Mouse (Mus musculus) ES-Bruce4 (cell line): ENCODE results near the gene Stim2. TPM values are rescaled to one million over a fixed set of nuclear protein-coding genes. Genes with fewer than 3 reads are reported as not detected.

Source experiments
- H3K27ac ChIP-seq: 2 replicates; pipeline ENCODE4 v1.5.1; 2012; ENCODE audit warnings: low read length, inconsistent platforms; ENCODE audit not compliant: insufficient read depth
- H3K27me3 ChIP-seq: 2 replicates; pipeline ENCODE4 v1.6.1; 2012; ENCODE audit warnings: mild to moderate bottlenecking, low read length, inconsistent platforms; ENCODE audit not compliant: control insufficient read depth, poor library complexity, insufficient read depth, severe bottlenecking
- H3K36me3 ChIP-seq: 2 replicates; pipeline ENCODE4 v1.6.1; 2012; ENCODE audit warnings: inconsistent platforms, mild to moderate bottlenecking, low read length, moderate library complexity; ENCODE audit not compliant: control insufficient read depth, poor library complexity, insufficient read depth, severe bottlenecking
- H3K4me1 ChIP-seq: one replicate; pipeline ENCODE4 v1.8.1; 2011; ENCODE audit warnings: low read length; ENCODE audit not compliant: control insufficient read depth, insufficient read depth
- H3K4me3 ChIP-seq: 2 replicates; pipeline ENCODE4 v1.5.1; 2011; ENCODE audit warnings: low read depth, mild to moderate bottlenecking, low read length
- H3K9ac ChIP-seq: 2 replicates; pipeline ENCODE4 v1.6.1; 2012; ENCODE audit warnings: low read depth, mild to moderate bottlenecking, inconsistent platforms; ENCODE audit not compliant: poor library complexity, severe bottlenecking
- H3K9me3 ChIP-seq: replicated peaks from 2 replicates; pipeline ENCODE4 v1.6.1; 2012; ENCODE audit warnings: mild to moderate bottlenecking, low read length, inconsistent platforms; ENCODE audit not compliant: control insufficient read depth, poor library complexity, insufficient read depth, severe bottlenecking
- CTCF ChIP-seq: IDR thresholded peaks from one replicate; pipeline ENCODE4 v1.8.1; 2011; ENCODE audit warnings: low read depth, low read length
- EP300 ChIP-seq: IDR thresholded peaks from 2 replicates; pipeline ENCODE4 v1.6.1; 2011; ENCODE audit warnings: low read depth, low read length; ENCODE audit not compliant: insufficient read depth
- POLR2A ChIP-seq: IDR thresholded peaks from one replicate; pipeline ENCODE4 v1.8.1; 2011; ENCODE audit warnings: low read length; ENCODE audit not compliant: insufficient read depth
- polyA plus RNA-seq: library from polyadenylated mRNA; stranded (reverse); fragments of >200 nt; gene quantifications from 2 replicates; pipeline ENCODE4 v1.2.4, GENCODE M21; 2011; ENCODE audit warnings: low read depth; ENCODE audit not compliant: missing spikeins, insufficient read depth, insufficient read length

Gene Stim2
- polyA plus RNA-seq, 1 experiment, result 15.2 TPM

GRCm38 (mm10) chr5:53956396-53957314 is 41.6 kb upstream of the Stim2 start:
- no peaks in the 10 kb centered on the region for H3K27me3 ChIP-seq
- no peak overlapping the region for H3K27ac ChIP-seq
- no peak overlapping the region for H3K9ac ChIP-seq
- H3K36me3 ChIP-seq, result no peaks in the 10 kb centered on the region
- no peak overlapping the region for H3K4me3 ChIP-seq
- no peaks in the 10 kb centered on the region for H3K4me1 ChIP-seq
- TF ChIP-seq EP300 (no peak), CTCF (no peak), POLR2A (no peak)
- no peaks in the 10 kb centered on the region for H3K9me3 ChIP-seq

GRCm38 (mm10) chr5:53957348-53957747 is 41.0 kb upstream of the Stim2 start:
- Histone ChIP-seq H3K4me3 (no peak overlapping the region), H3K9ac (no peak overlapping the region), H3K27me3 (no peaks in the 10 kb centered on the region), H3K36me3 (no peaks in the 10 kb centered on the region), H3K27ac (no peak overlapping the region), H3K9me3 (no peaks in the 10 kb centered on the region), H3K4me1 (no peaks in the 10 kb centered on the region)
- TF ChIP-seq CTCF (no peak), EP300 (no peak), POLR2A (no peak)

GRCm38 (mm10) chr5:53961229-53961628 is 37.1 kb upstream of the Stim2 start:
- H3K4me3 ChIP-seq, result no peak overlapping the region
- H3K27ac ChIP-seq, result no peak overlapping the region
- TF ChIP-seq CTCF (no peak), EP300 (no peak), POLR2A (no peak)

GRCm38 (mm10) chr5:53961830-53962515 is 36.3 kb upstream of the Stim2 start:
- no peak overlapping the region for H3K27ac ChIP-seq
- no peak overlapping the region for H3K4me3 ChIP-seq
- no peaks in the 10 kb centered on the region for H3K9me3 ChIP-seq
- H3K4me1 ChIP-seq, result no peaks in the 10 kb centered on the region
- H3K27me3 ChIP-seq, result no peaks in the 10 kb centered on the region
- no peak overlapping the region for H3K9ac ChIP-seq
- H3K36me3 ChIP-seq, result no peaks in the 10 kb centered on the region
- TF ChIP-seq EP300 (no peak), CTCF (no peak), POLR2A (no peak)

More at GRCm38 (mm10) chr5:53961229-53961628, 37.1 kb upstream of the Stim2 start:
- Histone ChIP-seq H3K27me3 (no peaks in the 10 kb centered on the region), H3K36me3 (no peaks in the 10 kb centered on the region), H3K4me1 (no peaks in the 10 kb centered on the region), H3K9me3 (no peaks in the 10 kb centered on the region), H3K9ac (no peak overlapping the region)

- no peaks in the 10 kb centered on the region for H3K9me3 ChIP-seq
- no peak overlapping the region for H3K9ac ChIP-seq
- no peak for TF ChIP-seq EP300
- TF ChIP-seq CTCF, result no peak
- no peak for TF ChIP-seq POLR2A
- H3K4me1 ChIP-seq, result no peaks in the 10 kb centered on the region
- peaks cover 2% of the 10 kb centered on the region; the same call in 1 of the 2 replicates for H3K27me3 ChIP-seq
- no peak overlapping the region for H3K27ac ChIP-seq
- no peaks in the 10 kb centered on the region for H3K36me3 ChIP-seq
- H3K4me3 ChIP-seq, result no peak overlapping the region
These were observed 32.6 kb upstream of the Stim2 start for GRCm38 (mm10) chr5:53965656-53966055.

GRCm38 (mm10) chr5:53967560-53967959 is 30.7 kb upstream of the Stim2 start:
- H3K4me3 ChIP-seq, result no peak overlapping the region
- no peak overlapping the region for H3K9ac ChIP-seq
- peaks cover 2% of the 10 kb centered on the region; the same call in 1 of the 2 replicates for H3K27me3 ChIP-seq
- H3K9me3 ChIP-seq, result no peaks in the 10 kb centered on the region
- H3K4me1 ChIP-seq, result no peaks in the 10 kb centered on the region
- H3K36me3 ChIP-seq, result no peaks in the 10 kb centered on the region
- no peak overlapping the region for H3K27ac ChIP-seq
- TF ChIP-seq POLR2A (no peak), CTCF (no peak), EP300 (no peak)
